Mouse (Mus musculus) heart, adult 11 months (tissue): ENCODE measurements around the gene Glcci1.
"Not testable (repeated sequence)": the region's sequence is repeated elsewhere in the genome, so short reads cannot be mapped to it uniquely, and the experiment has no call there.

ENCODE experiments used
- DNase-seq: peaks from one replicate; pipeline ENCODE4 v3.0.0; 2022

The Glcci1 gene

DNA sequence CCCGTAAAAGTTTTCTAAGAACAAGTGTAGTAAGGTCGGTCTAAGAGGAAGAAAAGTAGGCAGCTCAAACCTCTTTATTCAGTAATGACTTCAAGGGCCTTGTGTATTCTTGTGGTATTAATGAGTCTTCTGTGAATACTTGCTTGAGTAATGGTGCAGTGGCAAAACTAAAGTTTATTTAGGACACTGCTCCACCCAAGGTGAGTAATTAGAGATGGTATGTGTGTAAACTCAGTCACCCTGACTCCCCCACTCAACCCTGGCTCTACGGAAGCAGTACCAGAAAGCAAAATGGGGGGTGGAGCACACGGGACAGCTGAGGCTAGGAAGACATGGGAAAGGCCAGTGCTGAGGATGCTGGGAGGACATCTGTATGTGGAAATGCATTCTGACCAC is 13.6 kb upstream of the Glcci1 start:
- no peak for DNase-seq

DNA sequence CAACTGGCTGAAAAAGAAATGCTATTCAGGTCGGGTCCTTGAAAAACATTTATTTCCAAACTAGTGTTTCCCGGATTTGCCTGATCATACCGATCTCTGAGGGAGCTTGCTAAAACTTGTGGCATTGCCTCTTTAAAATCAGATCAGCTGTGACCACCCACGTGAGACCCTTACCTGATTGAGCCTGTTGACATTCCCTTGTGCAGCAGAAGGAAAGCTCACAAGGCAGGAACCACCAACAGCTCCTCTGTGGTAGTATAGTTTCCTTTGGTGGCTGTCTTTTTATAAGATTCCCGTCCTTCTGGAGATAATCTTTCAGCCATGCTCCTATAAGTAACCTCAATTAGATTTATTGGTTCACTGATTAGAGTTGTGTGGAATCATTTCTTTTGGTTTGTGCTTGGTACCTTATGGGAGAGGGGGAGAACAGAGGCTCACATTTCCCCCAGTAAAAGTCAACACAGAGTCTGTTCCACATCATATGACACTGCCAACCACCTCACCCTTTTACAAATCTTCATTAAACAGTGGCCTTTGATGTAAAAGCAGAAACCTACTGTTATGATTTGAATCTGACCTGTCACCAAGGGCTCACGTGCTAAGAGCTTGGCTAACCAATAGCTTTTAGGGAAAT is 12.0 kb upstream of the Glcci1 start:
- DNase-seq: no peak

DNA sequence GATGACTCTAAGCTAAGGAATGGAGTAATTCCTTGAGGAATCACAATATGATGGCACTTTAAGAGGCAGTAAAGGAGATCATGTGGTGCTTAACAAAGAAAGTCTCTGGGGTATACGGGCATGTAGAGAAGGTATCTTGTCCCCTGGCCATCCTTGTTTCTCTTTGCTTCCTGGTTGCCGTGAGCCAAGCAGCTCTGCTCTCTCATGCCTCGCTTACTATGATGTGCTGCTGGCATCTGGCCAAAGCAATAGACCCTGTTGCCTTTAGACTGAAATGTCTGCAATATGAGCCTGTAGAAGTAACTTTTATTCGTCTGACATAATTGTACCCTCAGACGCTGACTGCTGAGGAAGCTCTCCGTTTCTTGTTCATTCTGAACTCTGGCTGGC is 11.5 kb upstream of the Glcci1 start:
- no peak for DNase-seq

DNA sequence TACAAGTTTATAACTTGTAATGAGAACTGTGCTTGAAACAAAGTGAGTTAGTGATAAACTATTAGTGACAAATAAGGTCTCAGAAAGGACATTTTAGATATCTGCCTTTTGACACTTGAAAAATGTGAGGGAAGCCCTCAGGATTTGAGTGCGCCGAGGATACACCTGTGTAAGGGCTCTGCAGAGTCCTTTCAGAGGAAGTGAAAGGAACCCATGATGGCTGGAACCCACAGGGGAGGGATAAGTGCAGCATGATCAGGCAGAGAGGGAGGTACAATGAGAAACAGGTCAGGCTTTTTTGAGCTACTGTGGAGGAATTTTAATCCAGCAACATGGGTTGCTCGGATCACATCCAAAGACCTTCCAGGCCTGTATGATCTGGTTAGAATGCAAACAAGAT is 10.4 kb upstream of the Glcci1 start:
- DNase-seq: no peak

DNA sequence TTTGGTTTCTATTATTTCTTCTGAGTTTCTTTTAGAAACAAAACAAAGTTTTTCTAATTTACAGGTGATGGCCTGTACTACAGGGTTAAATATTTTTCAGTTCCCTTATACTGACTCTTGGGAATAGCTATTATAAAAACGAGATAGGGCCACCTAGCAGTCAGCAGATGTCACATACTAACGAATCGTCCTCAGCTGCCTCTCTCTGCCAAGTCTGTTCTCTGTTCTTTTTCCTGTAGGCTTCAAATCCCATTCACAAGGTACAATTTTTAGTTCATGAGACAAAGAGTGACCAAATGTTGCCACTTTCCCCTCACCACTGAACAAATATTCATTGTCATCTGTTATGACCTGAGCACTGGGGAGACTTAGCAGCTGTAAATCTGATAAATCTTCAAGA is 5.4 kb upstream of the Glcci1 start:
- no peak for DNase-seq

DNA sequence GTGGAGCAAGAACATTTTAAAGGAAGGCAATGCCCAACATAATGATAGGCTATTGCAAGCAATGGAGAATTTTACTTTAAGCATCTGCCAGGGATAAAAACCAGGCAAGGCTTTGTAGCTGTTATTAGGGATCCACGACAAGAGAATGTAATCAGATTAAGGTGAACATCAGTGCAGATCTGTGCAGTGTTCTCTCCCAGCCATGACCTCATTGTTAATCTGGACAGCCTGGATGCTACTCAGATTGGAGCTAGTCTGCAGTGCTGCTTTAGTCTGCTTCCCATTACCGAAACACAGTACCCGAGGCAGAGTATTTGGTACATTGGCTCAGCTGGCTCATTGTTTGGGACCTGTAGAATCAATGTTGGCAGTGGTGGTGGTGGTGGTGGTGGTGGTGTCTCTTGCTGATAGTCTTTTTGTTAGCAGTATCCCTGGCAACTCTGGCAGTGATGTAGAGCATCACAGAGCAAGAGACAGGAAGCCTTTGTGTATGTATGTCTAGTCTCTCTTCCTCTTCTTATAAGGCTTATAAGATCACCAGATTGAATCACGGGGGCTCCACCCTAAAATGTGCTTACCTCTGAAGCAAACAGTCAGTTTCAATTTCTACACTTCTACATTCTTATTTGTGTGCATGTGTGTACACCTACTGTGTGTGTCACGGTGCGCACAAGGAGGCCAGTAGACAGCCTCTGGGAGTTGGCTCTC is 4.7 kb upstream of the Glcci1 start:
- DNase-seq: peak; percentile 83

DNA sequence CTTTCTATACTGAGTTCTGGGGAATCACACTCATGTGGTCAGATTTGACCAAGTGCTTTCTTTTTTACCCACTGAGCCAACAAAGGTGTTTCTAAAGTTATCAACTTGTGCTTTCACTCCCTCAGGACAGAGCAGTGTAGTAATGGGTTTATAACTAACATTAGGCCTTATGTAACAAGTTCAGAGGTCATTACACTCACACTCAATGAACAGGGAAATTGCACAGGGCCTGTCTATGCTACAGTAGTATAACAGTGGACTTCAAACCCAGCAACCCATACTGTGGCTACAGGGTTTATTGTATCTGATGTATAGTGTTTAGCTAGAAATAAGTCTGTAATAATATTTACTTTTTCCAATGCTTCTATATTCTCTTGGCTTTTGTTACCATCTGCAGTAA is 2.8 kb upstream of the Glcci1 start:
- DNase-seq: no peak

DNA sequence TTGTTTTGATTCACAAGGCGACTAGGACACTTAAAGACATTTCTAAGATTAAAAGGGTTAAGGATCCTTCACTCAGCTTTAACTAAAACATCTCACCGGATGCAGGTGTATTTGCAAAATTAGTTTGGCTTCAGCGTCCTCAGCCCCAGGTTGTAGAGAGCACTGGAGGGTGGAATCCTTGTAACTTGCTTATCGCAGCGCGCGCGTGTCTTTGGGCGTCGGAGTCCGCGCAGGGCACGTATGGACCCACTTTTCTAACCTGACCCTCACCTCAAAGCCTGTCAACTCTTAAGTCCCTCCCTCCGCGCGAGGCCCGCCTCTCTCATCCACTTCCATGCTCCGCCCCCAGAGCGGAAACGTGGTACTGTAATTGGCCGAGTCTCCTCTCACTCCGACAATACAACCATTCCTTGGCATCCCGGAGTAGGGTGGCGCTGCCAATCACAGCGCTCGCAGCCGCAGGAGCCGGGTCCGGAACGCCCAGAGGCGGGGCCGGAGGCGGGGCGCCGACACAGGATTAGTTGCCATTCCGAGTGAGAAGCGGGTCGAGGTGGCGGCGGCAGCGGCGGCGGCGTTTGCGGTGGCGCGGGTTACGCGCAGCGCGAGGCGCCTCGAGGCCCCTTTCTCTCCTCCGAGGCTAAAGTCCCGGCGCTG is 390 bp upstream of the Glcci1 start:
- DNase-seq: peak; percentile 100

DNA sequence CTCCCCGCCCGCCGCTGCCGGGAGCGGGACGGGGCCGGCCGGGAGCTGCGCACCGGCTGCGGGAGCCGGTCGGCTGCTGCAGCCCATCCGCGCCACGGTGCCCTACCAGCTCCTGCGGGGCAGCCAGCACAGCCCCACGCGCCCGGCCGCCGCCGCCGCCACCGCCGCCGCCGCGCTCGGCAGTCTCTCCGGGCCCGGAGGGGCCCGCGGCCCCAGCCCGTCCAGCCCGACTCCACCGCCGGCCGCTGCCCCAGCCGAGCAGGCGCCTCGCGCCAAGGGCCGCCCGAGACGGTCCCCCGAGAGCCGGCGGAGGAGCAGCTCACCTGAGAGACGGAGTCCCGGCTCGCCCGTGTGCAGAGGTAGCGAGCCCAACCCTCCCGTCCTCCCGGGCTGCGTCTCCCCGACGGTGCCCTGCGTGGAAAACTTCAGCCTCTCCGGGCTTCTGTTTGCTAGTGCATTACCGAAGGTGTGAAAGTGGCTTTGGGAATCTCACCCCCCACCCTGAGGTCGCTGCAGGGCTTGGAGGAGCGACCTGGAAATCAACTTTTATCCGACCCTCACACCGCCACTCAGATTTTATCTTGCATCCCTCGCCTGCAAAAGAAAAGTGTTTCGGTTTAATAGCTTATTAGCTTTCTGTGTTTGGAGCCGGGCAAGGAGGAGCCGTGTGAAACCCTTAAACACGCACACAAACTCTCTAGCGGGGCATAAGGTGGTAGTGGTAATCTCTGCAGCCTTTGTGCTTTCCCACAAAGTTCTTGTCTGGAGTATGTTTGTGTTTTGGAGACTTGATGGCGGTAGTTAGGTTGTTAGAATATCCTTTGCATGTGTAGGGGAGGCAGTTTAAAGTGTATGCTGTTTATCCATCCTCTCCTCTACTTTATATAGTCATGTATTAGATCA is 812 bp downstream of the Glcci1 start:
- DNase-seq: peak; percentile 94

DNA sequence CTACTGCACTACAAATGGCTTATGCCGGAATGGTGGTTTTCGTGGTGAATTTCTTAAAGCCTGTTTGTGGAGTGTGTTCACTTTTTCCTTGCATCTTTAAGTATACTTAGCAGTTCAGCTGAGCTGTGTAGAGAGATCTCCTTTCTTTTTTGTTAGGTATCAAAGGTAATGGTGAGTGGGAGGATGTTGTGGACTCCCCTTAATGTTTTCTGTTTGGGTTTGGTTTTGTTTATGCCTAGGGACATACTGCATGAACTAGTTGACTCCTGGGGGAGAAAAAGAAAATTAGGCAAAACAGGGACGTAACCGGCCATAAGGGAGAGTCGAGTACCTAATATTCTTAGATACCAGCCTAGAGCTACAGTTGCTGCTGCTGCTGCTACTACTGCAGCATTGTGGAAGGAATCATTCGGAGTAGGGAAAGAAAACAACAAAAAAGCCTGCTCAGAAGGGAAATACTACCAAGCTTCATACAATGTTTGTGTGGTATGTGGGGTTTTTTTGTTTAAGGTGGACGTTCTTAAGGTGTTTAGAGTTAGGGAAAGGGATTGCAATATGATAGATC is 1.5 kb downstream of the Glcci1 start:
- peak; percentile 28 for DNase-seq

DNA sequence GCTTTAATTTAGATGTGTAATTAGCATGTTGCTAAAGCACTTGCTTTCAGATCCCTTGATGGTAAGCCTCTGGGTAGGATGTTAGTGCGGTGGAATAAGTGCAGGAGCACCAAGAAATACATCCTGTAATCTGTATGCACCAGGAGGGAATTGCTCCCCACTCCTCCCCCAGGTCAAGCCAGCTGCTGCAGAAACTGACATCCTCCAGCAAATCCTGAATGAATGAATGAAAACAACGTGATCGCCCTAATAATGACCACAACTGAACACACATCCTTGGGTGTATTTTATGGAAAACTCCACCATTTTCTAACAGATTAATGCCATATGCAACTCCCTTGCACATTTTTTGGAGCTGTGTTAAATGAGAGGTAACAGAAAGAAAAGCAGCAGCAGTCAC is 2.0 kb downstream of the Glcci1 start:
- DNase-seq: peak; percentile 82

DNA sequence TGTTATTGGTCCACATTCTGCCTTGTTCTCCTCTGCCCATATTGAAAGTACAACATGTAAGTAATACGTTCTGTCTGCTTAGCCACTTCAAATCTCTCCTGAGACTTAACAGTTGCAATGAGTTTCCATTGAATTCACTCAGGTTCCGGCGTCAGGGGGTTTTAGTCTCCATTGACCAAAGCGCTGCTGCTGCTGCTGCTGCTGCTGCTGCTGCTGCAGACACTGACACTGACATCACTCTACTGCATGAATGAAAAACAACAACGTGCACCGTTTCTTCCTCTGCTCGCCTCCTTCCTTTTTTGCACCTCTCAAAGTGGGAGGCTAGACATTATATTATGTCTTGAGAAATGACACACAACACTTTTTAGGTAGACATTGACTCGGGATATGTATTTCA is 3.0 kb downstream of the Glcci1 start:
- peak; percentile 74 for DNase-seq

DNA sequence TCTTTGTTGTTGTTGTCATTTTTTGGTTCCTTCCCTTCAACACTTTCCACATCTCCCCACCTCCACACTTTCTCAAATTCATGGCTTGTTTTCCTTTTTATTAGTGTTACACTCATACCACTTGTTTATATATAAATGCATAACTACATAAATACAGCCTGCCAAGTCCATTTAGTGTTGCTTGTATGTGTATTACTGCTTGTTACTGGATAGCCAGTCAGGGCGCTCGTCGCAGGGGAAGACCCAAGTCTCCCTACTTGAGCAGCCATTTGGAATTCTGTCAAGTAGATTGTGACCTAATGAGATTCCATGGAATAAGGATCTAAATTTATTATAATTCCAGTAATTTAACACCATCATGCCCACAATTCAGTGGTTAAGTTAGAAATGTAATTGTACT is 10.3 kb downstream of the Glcci1 start:
- peak; percentile 12 for DNase-seq

DNA sequence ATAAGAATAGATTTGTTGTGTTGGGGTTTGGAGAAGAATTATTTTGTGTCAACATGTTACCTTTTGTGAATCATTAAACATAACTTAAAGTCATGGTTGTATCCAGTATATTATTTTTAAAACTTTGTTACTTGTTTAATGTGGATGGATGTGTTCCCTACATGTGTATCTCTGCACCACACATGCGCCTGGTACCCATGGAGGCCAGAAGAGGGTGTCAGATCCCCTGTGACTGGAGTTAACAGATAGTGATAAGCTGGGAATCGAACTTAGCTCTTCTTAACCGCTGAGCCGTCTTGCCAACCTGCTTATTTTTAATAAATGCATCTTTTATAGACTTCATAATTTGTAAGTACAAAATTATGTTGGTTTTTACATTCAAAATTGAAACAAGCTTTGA is 11.8 kb downstream of the Glcci1 start:
- DNase-seq: no peak

DNA sequence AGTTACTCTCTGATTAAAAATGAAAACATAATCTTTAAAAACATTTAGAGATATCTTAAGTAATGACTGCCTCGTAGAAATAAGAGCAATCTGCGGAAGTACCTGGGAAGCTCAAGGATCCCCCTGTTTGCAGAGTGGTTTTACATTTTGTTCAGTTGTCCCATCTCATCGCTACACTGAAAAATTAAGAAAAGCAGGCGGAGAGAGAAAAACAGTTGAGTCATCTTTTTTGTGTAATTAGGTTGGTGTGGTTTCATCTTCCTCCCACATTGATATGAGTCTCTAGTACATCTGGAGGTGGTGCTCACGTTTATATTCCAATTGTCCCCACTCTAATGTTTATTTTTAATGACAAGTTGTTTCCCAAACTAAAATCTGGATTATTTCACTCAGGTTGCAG is 15.3 kb downstream of the Glcci1 start:
- peak; percentile 57 for DNase-seq

DNA sequence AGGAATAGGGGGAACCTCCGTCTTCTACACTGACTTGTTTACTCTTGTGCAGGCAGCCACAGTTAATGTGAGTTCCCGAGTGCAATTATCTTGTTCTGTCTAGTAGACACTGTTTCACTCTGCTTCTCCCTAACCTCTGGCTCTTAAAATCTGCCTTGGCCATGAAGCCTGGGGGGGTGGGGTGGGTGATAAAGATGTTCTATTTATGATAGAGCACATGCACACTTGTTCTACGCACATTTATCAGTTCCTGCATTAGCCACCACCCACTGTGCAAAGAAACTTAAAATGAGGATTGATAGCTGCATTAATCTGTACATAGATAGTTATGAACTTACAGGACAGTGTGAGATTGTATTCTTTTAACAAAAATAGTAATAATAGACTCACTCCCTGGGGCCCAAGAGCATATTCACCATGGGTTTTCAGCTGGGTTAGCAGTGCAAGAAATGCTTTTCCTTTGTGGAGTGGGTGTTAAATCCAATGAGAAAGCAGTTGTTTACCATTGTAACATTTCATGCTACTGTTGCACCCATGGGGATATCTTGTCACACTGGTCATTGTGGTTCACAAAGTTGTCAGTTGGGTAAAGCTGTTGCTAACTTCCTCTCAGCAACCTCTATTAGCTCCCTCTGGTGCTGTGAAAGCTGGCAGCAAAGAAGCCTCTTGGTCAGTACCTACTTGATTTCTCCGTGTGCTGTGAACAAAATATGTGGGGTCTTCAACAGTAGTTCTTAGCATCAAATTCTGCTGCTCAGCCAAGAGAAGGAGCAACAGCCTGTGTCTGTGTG is 21.9 kb downstream of the Glcci1 start:
- peak; percentile 64 for DNase-seq

DNA sequence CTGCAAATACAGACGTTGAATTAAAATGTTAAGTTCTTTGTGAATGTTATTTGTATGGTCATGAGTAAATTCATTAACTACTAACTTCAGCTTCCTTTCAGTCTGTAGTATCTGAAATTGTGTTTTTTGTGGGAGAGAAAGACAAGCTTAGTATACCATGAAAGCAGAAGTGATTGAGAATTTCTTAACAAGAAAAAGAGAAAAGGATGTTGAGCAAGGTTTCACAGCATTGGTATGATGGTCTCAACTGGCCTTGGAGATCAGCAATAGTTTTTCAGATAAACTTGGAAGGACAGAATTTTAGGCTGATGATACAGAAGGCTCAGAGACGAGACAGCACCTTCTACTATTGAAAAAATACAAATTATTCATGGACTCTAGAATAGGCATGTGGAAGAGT is 27.5 kb downstream of the Glcci1 start:
- DNase-seq: no peak

DNA sequence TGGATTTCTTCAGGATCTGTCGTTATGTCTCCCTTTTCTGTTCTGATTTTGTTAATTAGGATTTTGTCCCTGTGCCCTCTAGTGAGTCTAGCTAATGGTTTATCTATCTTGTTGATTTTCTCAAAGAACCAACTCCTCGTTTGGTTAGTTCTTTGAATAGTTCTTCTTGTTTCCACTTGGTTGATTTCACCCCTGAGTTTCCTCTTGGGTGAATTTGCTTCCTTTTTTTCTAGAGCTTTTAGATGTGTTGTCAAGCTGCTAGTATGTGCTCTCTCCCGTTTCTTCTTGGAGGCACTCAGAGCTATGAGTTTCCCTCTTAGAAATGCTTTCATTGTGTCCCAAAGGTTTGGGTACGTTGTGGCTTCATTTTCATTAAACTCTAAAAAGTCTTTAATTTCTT is 32.1 kb downstream of the Glcci1 start:
- not testable (repeated sequence) for DNase-seq

DNA sequence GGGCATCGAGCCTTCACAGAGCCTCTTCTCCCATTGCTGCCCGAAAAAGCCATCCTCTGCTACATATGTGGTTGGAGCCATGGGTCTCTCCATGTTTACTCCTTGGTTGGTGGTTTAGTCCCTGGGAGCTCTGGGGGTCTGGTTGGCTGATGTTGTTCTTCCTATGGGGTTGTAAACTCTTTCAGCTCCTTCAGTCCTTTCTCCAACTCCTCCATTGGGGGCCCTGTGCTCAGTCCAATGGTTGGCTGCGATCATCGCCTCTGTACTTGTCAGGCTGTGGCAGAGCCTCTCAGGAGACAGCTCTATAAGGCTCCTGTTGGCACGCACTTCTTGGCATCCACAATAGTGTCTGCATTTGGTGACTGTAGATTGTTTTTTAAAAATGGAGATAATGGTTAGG is 35.4 kb downstream of the Glcci1 start:
- DNase-seq: no peak

DNA sequence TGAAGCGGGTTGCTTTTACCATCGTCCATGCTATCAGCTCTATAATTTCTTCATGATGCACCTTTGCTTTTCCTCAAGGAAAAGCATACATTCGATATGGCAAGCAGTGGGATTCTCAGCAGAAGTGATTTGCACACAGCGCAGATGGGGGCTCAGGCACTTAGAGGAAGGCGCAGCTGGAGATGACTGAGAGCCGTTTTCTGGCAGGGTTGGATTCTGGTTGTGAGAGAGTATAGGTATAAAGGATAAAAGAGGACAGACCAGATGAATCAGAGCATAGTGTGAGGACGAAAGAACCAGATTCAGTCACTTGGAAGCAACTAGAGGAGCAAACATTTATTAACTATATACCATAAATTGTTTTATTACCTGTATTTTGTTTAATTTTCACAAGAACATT is 36.4 kb downstream of the Glcci1 start:
- DNase-seq: peak; percentile 66

DNA sequence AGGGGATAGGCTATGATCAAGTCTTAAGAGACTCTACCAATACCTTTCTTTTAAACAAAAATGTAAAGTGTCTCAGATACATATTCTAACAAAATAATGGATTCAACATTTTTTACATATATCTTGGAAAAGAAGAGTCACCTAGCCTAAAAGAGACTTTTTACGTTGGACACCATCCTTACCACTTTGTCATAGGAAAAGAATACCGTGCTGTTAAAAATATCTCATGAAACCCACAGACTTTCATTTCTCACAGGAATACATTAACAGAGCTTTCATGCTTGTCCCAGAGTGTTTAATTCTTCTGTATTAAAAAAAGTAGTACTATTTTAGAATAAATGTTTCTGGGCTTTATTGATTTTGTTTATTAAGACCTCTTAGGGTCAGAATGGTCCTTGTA is 41.8 kb downstream of the Glcci1 start:
- no peak for DNase-seq
